Mouse (Mus musculus): ENCODE results near the gene Lrmda.

- TF ChIP-seq POLR2A (IDR thresholded peaks at IDR 0.05; ENCODE audit: low read depth, low read length) (no peak), CTCF (IDR thresholded peaks at IDR 0.05; ENCODE audit: borderline replicate concordance, insufficient read depth, low read length) (no peak)
Measured at GRCm38 (mm10) chr14:22192185-22192584, 172.7 kb downstream of the Lrmda start.
